Mouse (Mus musculus) lung, embryonic 14.5 days (tissue): Measurements from ENCODE around the gene Ccin. TPM values are rescaled to one million over a fixed set of nuclear protein-coding genes. Genes with fewer than 3 reads are reported as not detected.

Experiments
- ATAC-seq: fragments of 200-750 bp; cut with Nextera tagmentation; 2 replicates; pipeline ENCODE4 v1.8.0; 2017; ENCODE audit warnings: mild to moderate bottlenecking, moderate TSS enrichment, moderate library complexity; ENCODE audit not compliant: insufficient read depth
- DNase-seq: peaks from one replicate; pipeline ENCODE4 v3.0.0-alpha.2; 2015
- H3K27ac ChIP-seq: fragments of 300-500 bp; sonication (generic); 2 replicates; pipeline ENCODE4 v1.5.1; 2014; ENCODE audit warnings: low read depth, mild to moderate bottlenecking, moderate library complexity
- H3K27me3 ChIP-seq: fragments of 300-500 bp; sonication (generic); 2 replicates; pipeline ENCODE4 v1.6.1; 2014; ENCODE audit warnings: low read length, control low read depth; ENCODE audit not compliant: insufficient read depth
- H3K36me3 ChIP-seq: fragments of 300-500 bp; sonication (generic); 2 replicates; pipeline ENCODE4 v1.6.1; 2014; ENCODE audit warnings: control low read depth; ENCODE audit not compliant: insufficient read depth
- H3K4me1 ChIP-seq: fragments of 300-500 bp; sonication (generic); 2 replicates; pipeline ENCODE4 v1.6.1; 2014; ENCODE audit warnings: antibody characterized with exemption, control low read depth; ENCODE audit not compliant: insufficient read depth
- H3K4me2 ChIP-seq: fragments of 300-500 bp; sonication (generic); 2 replicates; pipeline ENCODE4 v1.6.1; 2014; ENCODE audit warnings: mild to moderate bottlenecking
- H3K4me3 ChIP-seq: fragments of 300-500 bp; sonication (generic); 2 replicates; pipeline ENCODE4 v1.5.1; 2014; ENCODE audit warnings: low read depth, low read length
- H3K9ac ChIP-seq: fragments of 300-500 bp; sonication (generic); 2 replicates; pipeline ENCODE4 v1.6.1; 2014
- H3K9me3 ChIP-seq: fragments of 300-500 bp; sonication (generic); 2 replicates; pipeline ENCODE4 v1.6.1; 2016; ENCODE audit warnings: low read depth, low read length, control low read depth
- CTCF ChIP-seq: IDR thresholded peaks from 2 replicates; pipeline ENCODE4 v1.5.1; 2016; ENCODE audit warnings: antibody characterized with exemption, low read depth
- WGBS: fragments of 180-500 bp; shearing (Covaris S2); extraction: QIAGEN DNeasy Blood & Tissue Kit; methylation state at CpG from one replicate; pipeline ENCODE4 v1.1.7; 2014; 5-methylcytosine and 5-hydroxymethylcytosine counted together
- polyA plus RNA-seq: library from polyadenylated mRNA; unstranded; fragments of >200 nt; fragmentation: Nextera tagmentation; extraction: Ambion mirVana; gene quantifications from 2 replicates; pipeline ENCODE4 v1.2.1, GENCODE M21; 2014

Ccin gene
- polyA plus RNA-seq, 1 experiment from 2014 or later = not detected

- no peak for TF ChIP-seq CTCF
- Histone ChIP-seq H3K4me2 (no peak overlapping the region), H3K4me3 (no peak overlapping the region), H3K9me3 (no peaks in the 10 kb centered on the region), H3K9ac (no peak overlapping the region), H3K36me3 (peaks cover 100% of the 10 kb centered on the region), H3K27me3 (no peaks in the 10 kb centered on the region), H3K27ac (peak overlapping the region; percentile 46; the same call in 1 of the 2 replicates), H3K4me1 (no peaks in the 10 kb centered on the region)
- DNase-seq = no peak
- 46% methylated on average over 16 of the region's 16 CpGs for WGBS
- ATAC-seq = no peak
Measured at GRCm38 (mm10) chr4:44028303-44029135, 45.2 kb downstream of the Ccin start.

GRCm38 (mm10) chr4:44029661-44030066 lies 46.4 kb downstream of the Ccin start:
- no peak overlapping the region for H3K27ac ChIP-seq

DNA sequence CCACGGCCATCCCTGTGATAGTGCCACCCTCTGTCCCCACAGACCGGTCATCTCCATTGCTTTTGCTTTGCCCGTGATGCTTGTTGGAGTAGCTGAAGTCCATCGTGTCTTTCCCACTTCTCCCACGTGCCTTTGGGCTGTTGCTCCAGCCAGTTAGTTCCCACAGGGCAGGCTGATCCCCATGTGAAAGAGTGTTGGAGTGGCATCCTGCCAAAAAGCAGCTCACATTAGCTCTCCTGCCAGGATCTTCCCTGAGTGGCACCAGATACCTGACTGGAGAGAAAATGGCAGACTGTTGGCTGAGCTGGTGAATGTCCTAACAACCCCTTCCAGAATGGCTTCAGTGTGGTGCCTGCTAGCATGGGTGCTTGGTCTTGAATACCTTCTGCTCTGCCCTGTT lies 48.2 kb downstream of the Ccin start:
- Histone ChIP-seq H3K27ac (no peak overlapping the region), H3K9ac (no peak overlapping the region), H3K4me2 (no peak overlapping the region), H3K4me3 (no peak overlapping the region), H3K36me3 (peaks cover 77% of the 10 kb centered on the region), H3K27me3 (no peaks in the 10 kb centered on the region), H3K4me1 (no peaks in the 10 kb centered on the region), H3K9me3 (no peaks in the 10 kb centered on the region)
- TF ChIP-seq CTCF = no peak
- no peak for DNase-seq
- 88% methylated on average over 5 of the region's 5 CpGs for WGBS
- ATAC-seq = no peak

More at GRCm38 (mm10) chr4:44029661-44030066, 46.4 kb downstream of the Ccin start:
- H3K9me3 ChIP-seq = no peaks in the 10 kb centered on the region
- no peak overlapping the region for H3K4me2 ChIP-seq
- TF ChIP-seq CTCF = no peak
- H3K27me3 ChIP-seq = no peaks in the 10 kb centered on the region
- ATAC-seq = no peak
- no peaks in the 10 kb centered on the region for H3K4me1 ChIP-seq
- no peak overlapping the region for H3K4me3 ChIP-seq
- H3K36me3 ChIP-seq = peaks cover 90% of the 10 kb centered on the region
- DNase-seq = no peak
- H3K9ac ChIP-seq = no peak overlapping the region
- WGBS = 84% methylated on average over 15 of the region's 15 CpGs

Other genes with a start within 250 kb of the Ccin start
- not detected in 2 replicates for gene Olfr159, start 212.5 kb upstream of the Ccin start, polyA plus RNA-seq
- gene Olfr156, start 159.6 kb upstream of the Ccin start, polyA plus RNA-seq = not detected in 2 replicates
- gene Olfr157, start 143.3 kb upstream of the Ccin start, polyA plus RNA-seq = not detected in 2 replicates
- gene Olfr155, start 131.9 kb upstream of the Ccin start, polyA plus RNA-seq = not detected in 2 replicates
- gene Reck, start 108.0 kb upstream of the Ccin start, polyA plus RNA-seq = 27.9 and 29.5 TPM in 2 replicates
- gene Glipr2, start 26.1 kb upstream of the Ccin start, polyA plus RNA-seq = 77.4 and 82.8 TPM in 2 replicates
- gene Clta, start 21.0 kb downstream of the Ccin start, polyA plus RNA-seq = 227 and 237 TPM in 2 replicates
- gene Gne, start 100.7 kb downstream of the Ccin start, polyA plus RNA-seq = 37.3 and 38.5 TPM in 2 replicates